Mouse (Mus musculus) hindbrain, postnatal 0 days (tissue): Measurements from ENCODE around the gene Azin2. TPM values are rescaled to one million over a fixed set of nuclear protein-coding genes. Genes with fewer than 3 reads are reported as not detected.

Experiments
- ATAC-seq: fragments of 200-750 bp; cut with Nextera tagmentation; 2 replicates; pipeline ENCODE4 v1.8.0; 2017; ENCODE audit warnings: mild to moderate bottlenecking, moderate TSS enrichment, moderate library complexity
- DNase-seq: peaks from one replicate; pipeline ENCODE4 v3.0.0-alpha.2; 2015; ENCODE audit warnings: low spot score
- H3K27ac ChIP-seq: fragments of 300-500 bp; sonication (generic); 2 replicates; pipeline ENCODE4 v1.5.1; 2014; ENCODE audit warnings: mild to moderate bottlenecking
- H3K27me3 ChIP-seq: fragments of 300-500 bp; sonication (generic); 2 replicates; pipeline ENCODE4 v1.6.1; 2014; ENCODE audit warnings: low read length, mixed read lengths; ENCODE audit not compliant: insufficient read depth
- H3K36me3 ChIP-seq: fragments of 300-500 bp; sonication (generic); 2 replicates; pipeline ENCODE4 v1.6.1; 2014; ENCODE audit warnings: low read length, mixed read lengths; ENCODE audit not compliant: insufficient read depth
- H3K4me1 ChIP-seq: fragments of 300-500 bp; sonication (generic); 2 replicates; pipeline ENCODE4 v1.6.1; 2014; ENCODE audit warnings: antibody characterized with exemption, low read length, mixed read lengths; ENCODE audit not compliant: insufficient read depth
- H3K4me2 ChIP-seq: fragments of 300-500 bp; sonication (generic); 2 replicates; pipeline ENCODE4 v1.6.1; 2014; ENCODE audit warnings: low read depth, mild to moderate bottlenecking, low read length, moderate library complexity, mixed read lengths
- H3K4me3 ChIP-seq: fragments of 300-500 bp; sonication (generic); 2 replicates; pipeline ENCODE4 v1.5.1; 2014; ENCODE audit warnings: low read length
- H3K9ac ChIP-seq: fragments of 300-500 bp; sonication (generic); replicated peaks from 2 replicates; pipeline ENCODE4 v1.6.1; 2014; ENCODE audit warnings: mild to moderate bottlenecking, low read length, moderate library complexity, mixed read lengths
- H3K9me3 ChIP-seq: fragments of 300-500 bp; sonication (generic); 2 replicates; pipeline ENCODE4 v1.6.1; 2016; ENCODE audit warnings: low read length, mixed read lengths
- CTCF ChIP-seq: IDR thresholded peaks from 2 replicates; pipeline ENCODE4 v1.5.1; 2016; ENCODE audit warnings: antibody characterized with exemption, control low read depth, low read depth
- WGBS: fragments of 180-500 bp; shearing (Covaris S2); extraction: QIAGEN DNeasy Blood & Tissue Kit; methylation state at CpG from one replicate; pipeline ENCODE4 v1.1.7; 2014; 5-methylcytosine and 5-hydroxymethylcytosine counted together
- polyA plus RNA-seq: library from polyadenylated mRNA; unstranded; fragments of >200 nt; fragmentation: Nextera tagmentation; extraction: Ambion mirVana; gene quantifications from 2 replicates; pipeline ENCODE4 v1.2.1, GENCODE M21; 2015
- total RNA-seq: library from RNA; depleted of rRNA; stranded (reverse); fragments of >200 nt; gene quantifications from 2 replicates; pipeline ENCODE4 v1.2.3, GENCODE M21; 2014

The Azin2 gene
- total and polyA plus RNA-seq, 2 experiments from 2014 or later = 32.7 to 32.9 TPM

DNA sequence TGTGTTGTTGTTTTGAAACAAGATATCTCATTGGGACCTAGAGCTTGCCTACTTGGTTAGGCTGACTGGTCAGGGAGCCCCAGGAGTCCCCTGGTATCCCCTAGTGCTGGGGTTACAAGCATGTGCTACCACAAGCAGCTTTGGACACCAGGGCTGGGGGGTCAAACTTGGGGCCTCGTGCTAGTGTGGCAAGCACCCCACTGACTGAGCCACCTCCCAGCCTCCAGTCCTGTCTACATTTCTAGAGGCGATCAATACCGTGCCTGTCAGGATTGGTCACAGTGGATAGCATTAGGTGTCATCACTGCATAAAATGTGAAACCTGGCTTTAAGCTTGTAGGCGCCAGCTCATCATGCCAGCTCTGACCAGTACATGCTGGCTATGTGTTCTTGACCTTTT is 66.4 kb downstream of the Azin2 start:
- H3K36me3 ChIP-seq = no peaks in the 10 kb centered on the region
- H3K4me1 ChIP-seq = peaks cover 34% of the 10 kb centered on the region
- no peak for ATAC-seq
- H3K27ac ChIP-seq = no peak overlapping the region
- 92% methylated on average over 4 of the region's 4 CpGs for WGBS
- H3K9ac ChIP-seq = no peak overlapping the region
- DNase-seq = no peak
- TF ChIP-seq CTCF = no peak
- H3K4me3 ChIP-seq = no peak overlapping the region
- H3K9me3 ChIP-seq = no peaks in the 10 kb centered on the region
- H3K27me3 ChIP-seq = no peaks in the 10 kb centered on the region
- H3K4me2 ChIP-seq = no peak overlapping the region

DNA sequence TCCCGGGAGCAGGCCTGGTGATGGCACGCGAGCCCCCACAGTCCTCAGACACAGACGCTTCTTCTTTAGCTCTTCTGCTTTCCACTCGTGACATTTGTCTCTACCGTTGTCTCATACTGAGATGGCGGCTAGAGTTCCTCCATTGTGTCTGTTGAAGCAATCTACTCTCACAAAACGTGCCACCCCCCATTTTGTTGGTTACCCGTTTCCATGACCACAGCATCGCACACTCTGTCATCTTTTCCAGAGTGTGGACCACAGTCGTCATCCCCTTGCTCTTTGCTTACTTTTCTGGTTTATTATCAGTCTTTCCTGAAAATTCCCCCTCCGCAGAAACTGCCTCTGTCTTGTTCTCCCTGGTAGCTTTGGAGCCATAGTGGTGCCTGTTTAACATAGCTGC is 68.1 kb downstream of the Azin2 start:
- H3K27me3 ChIP-seq = no peaks in the 10 kb centered on the region
- no peak overlapping the region for H3K27ac ChIP-seq
- no peak for ATAC-seq
- no peak for TF ChIP-seq CTCF
- no peak for DNase-seq
- H3K4me2 ChIP-seq = no peak overlapping the region
- H3K4me3 ChIP-seq = no peak overlapping the region
- peaks cover 31% of the 10 kb centered on the region for H3K4me1 ChIP-seq
- no peaks in the 10 kb centered on the region for H3K9me3 ChIP-seq
- 62% methylated on average over 12 of the region's 12 CpGs for WGBS
- H3K36me3 ChIP-seq = no peaks in the 10 kb centered on the region
- no peak overlapping the region for H3K9ac ChIP-seq

DNA sequence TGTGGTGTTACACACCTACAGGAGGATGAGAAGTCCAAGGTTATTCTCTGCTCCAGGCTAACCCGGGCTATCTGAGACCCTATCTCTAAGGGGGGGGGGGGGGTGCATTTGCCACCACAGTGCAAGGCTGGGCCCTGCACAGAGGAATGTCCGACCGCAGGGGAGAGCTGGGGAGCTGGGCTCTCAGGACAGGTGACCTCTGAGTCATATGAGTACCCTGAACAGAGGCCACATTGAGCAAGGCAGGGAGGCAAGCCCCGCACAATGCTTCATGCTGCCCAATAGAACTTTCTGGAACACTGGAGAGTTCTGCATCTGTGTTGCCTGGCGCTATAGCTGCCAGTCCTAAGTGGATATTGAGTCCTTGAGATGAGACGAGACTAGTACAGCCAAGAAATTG is 70.1 kb downstream of the Azin2 start:
- no peak overlapping the region for H3K4me3 ChIP-seq
- peak; percentile 13; the same call in 1 of the 2 replicates for ATAC-seq
- H3K27me3 ChIP-seq = no peaks in the 10 kb centered on the region
- H3K36me3 ChIP-seq = no peaks in the 10 kb centered on the region
- H3K9me3 ChIP-seq = no peaks in the 10 kb centered on the region
- no peak overlapping the region for H3K4me2 ChIP-seq
- H3K27ac ChIP-seq = no peak overlapping the region
- no peak overlapping the region for H3K9ac ChIP-seq
- DNase-seq = no peak
- H3K4me1 ChIP-seq = peaks cover 30% of the 10 kb centered on the region
- no peak for TF ChIP-seq CTCF
- WGBS = 70% methylated on average over 6 of the region's 6 CpGs

DNA sequence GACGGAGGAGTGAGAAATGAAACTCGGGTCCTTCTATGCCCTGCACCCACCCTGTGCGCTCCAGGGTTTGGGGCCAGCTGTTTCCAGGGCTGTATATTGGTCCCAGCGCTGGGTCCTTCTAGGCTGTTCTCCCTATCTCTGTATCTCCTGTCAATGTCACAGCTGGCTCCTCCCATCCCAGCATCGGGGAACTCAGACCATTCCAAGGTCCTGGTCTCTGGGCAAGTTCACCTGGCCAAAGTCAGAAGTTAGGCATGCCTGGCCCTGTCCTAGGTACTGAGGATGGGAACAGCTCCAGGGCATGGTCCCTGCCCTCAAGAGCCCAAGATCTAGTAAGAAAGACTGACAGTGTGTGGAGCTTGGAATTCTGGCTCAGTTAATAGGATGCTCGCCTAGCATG is 70.5 kb downstream of the Azin2 start:
- WGBS = 74% methylated on average over 6 of the region's 6 CpGs
- TF ChIP-seq CTCF = no peak
- Histone ChIP-seq H3K27me3 (no peaks in the 10 kb centered on the region), H3K9ac (no peak overlapping the region), H3K9me3 (no peaks in the 10 kb centered on the region), H3K4me2 (no peak overlapping the region), H3K4me3 (no peak overlapping the region), H3K27ac (no peak overlapping the region; the same call in 1 of the 2 replicates), H3K36me3 (no peaks in the 10 kb centered on the region), H3K4me1 (peaks cover 34% of the 10 kb centered on the region)
- ATAC-seq = 0 out of 2 replicates have a peak, but pooled peaks have one; percentile 3
- DNase-seq = no peak

DNA sequence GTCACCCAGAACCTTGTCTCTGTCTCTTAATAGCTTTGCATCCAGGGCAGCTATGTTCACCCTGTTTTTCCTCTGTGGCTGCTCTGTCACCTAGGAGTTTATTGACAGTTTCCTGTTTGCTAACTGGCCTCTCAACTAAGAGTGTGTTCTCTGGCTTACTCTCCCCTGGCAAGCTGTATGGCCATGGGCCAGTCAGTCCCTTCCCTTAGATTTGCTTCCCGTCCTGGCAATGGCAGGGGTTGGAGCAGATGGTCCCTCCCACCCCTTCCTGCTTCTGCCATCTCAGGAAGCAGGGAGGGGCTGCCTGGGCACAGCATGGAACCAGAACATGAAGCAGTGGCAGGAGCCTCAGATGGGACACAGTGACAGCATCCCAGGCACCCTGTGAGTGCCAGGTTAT is 71.1 kb downstream of the Azin2 start:
- no peaks in the 10 kb centered on the region for H3K27me3 ChIP-seq
- no peak overlapping the region for H3K4me2 ChIP-seq
- no peak for TF ChIP-seq CTCF
- peak; percentile 80 for DNase-seq
- no peaks in the 10 kb centered on the region for H3K9me3 ChIP-seq
- 3% methylated on average over 1 of the region's 1 CpGs for WGBS
- H3K4me1 ChIP-seq = peaks cover 40% of the 10 kb centered on the region
- no peak overlapping the region for H3K9ac ChIP-seq
- peak; percentile 74 for ATAC-seq
- H3K4me3 ChIP-seq = no peak overlapping the region
- H3K27ac ChIP-seq = peak overlapping the region; percentile 27; the same call in 1 of the 2 replicates
- H3K36me3 ChIP-seq = no peaks in the 10 kb centered on the region

DNA sequence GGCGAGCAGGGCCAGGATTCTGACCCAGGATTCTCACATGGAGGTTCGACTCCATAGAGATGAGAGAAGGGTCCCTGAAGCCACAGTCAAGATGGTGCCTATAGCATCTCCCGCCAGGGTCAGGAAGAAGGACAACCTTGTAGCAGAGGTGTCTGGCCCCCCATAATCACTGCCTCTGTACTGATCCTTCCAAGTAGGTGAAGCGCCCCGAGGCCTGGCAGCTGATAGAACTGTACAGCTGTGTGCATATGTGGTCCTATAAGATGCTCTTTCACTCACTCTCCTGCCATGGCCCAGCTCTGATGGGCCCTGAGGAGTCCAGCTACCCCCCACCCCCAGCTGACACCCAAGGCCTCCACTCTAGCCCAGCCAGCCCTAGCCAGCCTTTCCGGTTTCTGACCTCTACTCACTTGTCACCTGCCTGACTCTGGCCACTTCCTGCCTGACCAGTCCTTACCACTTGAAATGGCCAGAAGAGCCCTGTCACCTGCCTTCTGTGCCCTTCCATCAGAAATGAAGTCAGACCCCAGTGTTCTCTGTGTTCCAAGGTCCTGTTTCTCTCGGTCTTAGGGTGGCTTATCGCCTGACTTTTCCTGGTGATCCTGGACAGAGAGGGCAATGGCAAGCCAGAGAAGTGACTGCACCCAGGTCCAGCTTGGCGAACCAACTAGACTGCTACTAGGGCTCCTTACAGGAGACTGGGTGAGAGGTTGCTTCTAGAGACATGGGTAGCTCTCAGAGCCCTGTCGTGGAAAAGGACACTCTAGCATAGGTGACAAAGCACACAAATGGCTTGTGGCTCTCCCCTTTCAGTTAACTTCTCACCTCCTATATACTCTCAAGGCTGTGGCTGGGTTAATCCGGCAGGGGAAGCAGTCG is 72.3 kb downstream of the Azin2 start:
- Histone ChIP-seq H3K36me3 (no peaks in the 10 kb centered on the region), H3K4me3 (no peak overlapping the region), H3K27ac (no peak overlapping the region), H3K4me2 (no peak overlapping the region), H3K4me1 (peaks cover 42% of the 10 kb centered on the region), H3K9me3 (no peaks in the 10 kb centered on the region), H3K27me3 (no peaks in the 10 kb centered on the region), H3K9ac (no peak overlapping the region)
- no peak for DNase-seq
- 88% methylated on average over 12 of the region's 12 CpGs for WGBS
- no peak for ATAC-seq
- no peak for TF ChIP-seq CTCF

DNA sequence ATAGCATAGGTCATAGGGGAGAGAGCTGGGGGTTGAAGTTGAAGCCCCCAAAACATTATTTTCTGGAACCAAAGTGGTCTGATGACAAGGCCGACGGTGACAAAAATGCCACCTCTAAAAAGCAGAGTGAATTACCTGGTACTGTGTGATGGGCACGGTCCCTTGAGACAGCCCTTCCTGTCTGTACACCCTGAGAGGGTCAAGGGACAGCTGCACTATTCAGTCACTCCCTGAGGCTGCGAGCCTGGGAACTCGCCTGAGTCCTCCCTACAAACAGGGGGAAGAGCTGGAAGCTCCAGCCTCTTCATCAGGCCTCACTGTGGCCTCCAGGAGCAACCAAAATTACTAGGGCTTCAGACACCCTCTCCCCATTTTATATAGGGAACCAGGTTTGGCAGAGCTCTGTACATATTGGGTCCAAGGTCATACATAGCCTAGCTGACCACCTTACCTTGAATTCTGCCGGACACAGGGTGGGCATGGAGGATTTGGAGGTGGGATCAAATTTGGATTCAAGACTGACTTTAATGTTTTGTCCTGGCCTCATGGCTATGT is 73.7 kb downstream of the Azin2 start:
- H3K4me1 ChIP-seq = peaks cover 42% of the 10 kb centered on the region
- WGBS = 86% methylated on average over 6 of the region's 6 CpGs
- DNase-seq (no peak), ATAC-seq (no peak)
- H3K9ac ChIP-seq = no peak overlapping the region
- no peak overlapping the region for H3K4me3 ChIP-seq
- no peaks in the 10 kb centered on the region for H3K27me3 ChIP-seq
- TF ChIP-seq CTCF = no peak
- no peaks in the 10 kb centered on the region for H3K36me3 ChIP-seq
- no peak overlapping the region for H3K4me2 ChIP-seq
- H3K27ac ChIP-seq = no peak overlapping the region; the same call in 1 of the 2 replicates
- no peaks in the 10 kb centered on the region for H3K9me3 ChIP-seq
